Mouse (Mus musculus): ENCODE measurements around the gene Cd247. TPM values are rescaled to one million over a fixed set of nuclear protein-coding genes. Genes with fewer than 3 reads are reported as not detected.
A peak's percentile ranks its signal among the peaks of the same experiment; 100 is the strongest.

Cd247 gene
- polyA plus RNA-seq, 1 experiment from 2014 or later = 0.20 TPM

GRCm38 (mm10) chr1:165804133-165804532 lies 15.7 kb downstream of the Cd247 start:
- Histone ChIP-seq H3K9me3 (replicated peaks) (no peaks in the 10 kb centered on the region), H3K27ac (replicated peaks) (no peak overlapping the region), H3K9ac (no peak overlapping the region), H3K4me3 (replicated peaks) (no peak overlapping the region), H3K4me2 (no peak overlapping the region), H3K4me1 (replicated peaks) (0 out of 2 replicates have a peak, but pooled peaks cover 2% of the 10 kb centered on the region), H3K27me3 (no peaks in the 10 kb centered on the region), H3K36me3 (replicated peaks) (no peaks in the 10 kb centered on the region)
- no peak for ATAC-seq (ENCODE audit: insufficient read depth)
- WGBS (ENCODE audit: insufficient replicate concordance) = 75% methylated on average over 4 of the region's 4 CpGs

GRCm38 (mm10) chr1:165810633-165811032 lies 22.2 kb downstream of the Cd247 start:
- peaks cover 23% of the 10 kb centered on the region for H3K27me3 ChIP-seq
- no peaks in the 10 kb centered on the region for H3K36me3 ChIP-seq (replicated peaks)
- H3K9me3 ChIP-seq (replicated peaks) = no peaks in the 10 kb centered on the region
- no peak overlapping the region for H3K9ac ChIP-seq
- no peak overlapping the region for H3K4me2 ChIP-seq
- no peak overlapping the region for H3K27ac ChIP-seq (replicated peaks)
- H3K4me3 ChIP-seq (replicated peaks) = no peak overlapping the region
- ATAC-seq (ENCODE audit: insufficient read depth) = no peak
- 30% methylated on average over 2 of the region's 2 CpGs for WGBS (ENCODE audit: insufficient replicate concordance)
- H3K4me1 ChIP-seq (replicated peaks) = 0 out of 2 replicates have a peak, but pooled peaks cover 6% of the 10 kb centered on the region

GRCm38 (mm10) chr1:165811170-165811569 lies 22.7 kb downstream of the Cd247 start:
- Histone ChIP-seq H3K27ac (replicated peaks) (no peak overlapping the region), H3K9me3 (replicated peaks) (no peaks in the 10 kb centered on the region), H3K9ac (no peak overlapping the region), H3K27me3 (peaks cover 23% of the 10 kb centered on the region), H3K4me2 (no peak overlapping the region), H3K36me3 (replicated peaks) (no peaks in the 10 kb centered on the region), H3K4me3 (replicated peaks) (no peak overlapping the region), H3K4me1 (replicated peaks) (0 out of 2 replicates have a peak, but pooled peaks cover 6% of the 10 kb centered on the region)
- no peak for ATAC-seq (ENCODE audit: insufficient read depth)
- WGBS (ENCODE audit: insufficient replicate concordance) = 32% methylated on average over 5 of the region's 5 CpGs

- Histone ChIP-seq H3K27me3 (peaks cover 23% of the 10 kb centered on the region), H3K9ac (no peak overlapping the region), H3K27ac (replicated peaks) (no peak overlapping the region), H3K4me3 (replicated peaks) (no peak overlapping the region), H3K4me2 (no peak overlapping the region), H3K4me1 (replicated peaks) (peaks cover 21% of the 10 kb centered on the region), H3K9me3 (replicated peaks) (no peaks in the 10 kb centered on the region), H3K36me3 (replicated peaks) (no peaks in the 10 kb centered on the region)
- WGBS (ENCODE audit: insufficient replicate concordance) = 55% methylated on average over 3 of the region's 3 CpGs
- ATAC-seq (ENCODE audit: insufficient read depth) = no peak
Observed at GRCm38 (mm10) chr1:165812775-165813174, 24.3 kb downstream of the Cd247 start.

- Histone ChIP-seq H3K9ac (no peak overlapping the region), H3K27ac (replicated peaks) (no peak overlapping the region), H3K9me3 (replicated peaks) (no peaks in the 10 kb centered on the region), H3K27me3 (peaks cover 23% of the 10 kb centered on the region), H3K4me3 (replicated peaks) (no peak overlapping the region), H3K4me2 (no peak overlapping the region), H3K4me1 (replicated peaks) (peaks cover 33% of the 10 kb centered on the region), H3K36me3 (replicated peaks) (no peaks in the 10 kb centered on the region)
- no peak for ATAC-seq (ENCODE audit: insufficient read depth)
- 59% methylated on average over 7 of the region's 7 CpGs for WGBS (ENCODE audit: insufficient replicate concordance)
Observed at GRCm38 (mm10) chr1:165814116-165814515, 25.6 kb downstream of the Cd247 start.

- Histone ChIP-seq H3K27ac (replicated peaks) (no peak overlapping the region), H3K4me2 (no peak overlapping the region), H3K9me3 (replicated peaks) (no peaks in the 10 kb centered on the region), H3K4me1 (replicated peaks) (peaks cover 37% of the 10 kb centered on the region), H3K4me3 (replicated peaks) (no peak overlapping the region), H3K9ac (no peak overlapping the region), H3K27me3 (peaks cover 23% of the 10 kb centered on the region), H3K36me3 (replicated peaks) (no peaks in the 10 kb centered on the region)
- no peak for ATAC-seq (ENCODE audit: insufficient read depth)
- WGBS (ENCODE audit: insufficient replicate concordance) = 49% methylated on average over 14 of the region's 14 CpGs
Observed at GRCm38 (mm10) chr1:165814521-165815278, 26.2 kb downstream of the Cd247 start.

GRCm38 (mm10) chr1:165816391-165816790 lies 27.9 kb downstream of the Cd247 start:
- Histone ChIP-seq H3K9ac (no peak overlapping the region), H3K4me3 (replicated peaks) (no peak overlapping the region), H3K36me3 (replicated peaks) (no peaks in the 10 kb centered on the region), H3K9me3 (replicated peaks) (no peaks in the 10 kb centered on the region), H3K4me2 (no peak overlapping the region), H3K27me3 (peaks cover 23% of the 10 kb centered on the region), H3K27ac (replicated peaks) (no peak overlapping the region), H3K4me1 (replicated peaks) (peaks cover 38% of the 10 kb centered on the region)
- WGBS (ENCODE audit: insufficient replicate concordance) = 75% methylated on average over 9 of the region's 9 CpGs
- ATAC-seq (ENCODE audit: insufficient read depth) = no peak

GRCm38 (mm10) chr1:165817264-165817663 lies 28.8 kb downstream of the Cd247 start:
- WGBS (ENCODE audit: insufficient replicate concordance) = 54% methylated on average over 9 of the region's 9 CpGs
- ATAC-seq (ENCODE audit: insufficient read depth) = no peak
- Histone ChIP-seq H3K4me1 (replicated peaks) (peaks cover 38% of the 10 kb centered on the region), H3K9ac (no peak overlapping the region), H3K4me2 (0 out of 2 replicates have a peak overlapping the region, but pooled peaks have one; percentile 60), H3K4me3 (replicated peaks) (no peak overlapping the region), H3K27me3 (peaks cover 17% of the 10 kb centered on the region), H3K27ac (replicated peaks) (peak overlapping the region; percentile 80; the same call in 1 of the 2 replicates), H3K36me3 (replicated peaks) (no peaks in the 10 kb centered on the region), H3K9me3 (replicated peaks) (no peaks in the 10 kb centered on the region)

GRCm38 (mm10) chr1:165818145-165818860 lies 29.8 kb downstream of the Cd247 start:
- peak overlapping the region; percentile 31 for H3K9ac ChIP-seq
- H3K27me3 ChIP-seq = peaks cover 16% of the 10 kb centered on the region
- WGBS (ENCODE audit: insufficient replicate concordance) = 24% methylated on average over 8 of the region's 8 CpGs
- peak overlapping the region; percentile 80 for H3K27ac ChIP-seq (replicated peaks)
- no peaks in the 10 kb centered on the region for H3K9me3 ChIP-seq (replicated peaks)
- 0 out of 2 replicates have a peak overlapping the region, but pooled peaks have one; percentile 0 for H3K4me3 ChIP-seq (replicated peaks)
- no peaks in the 10 kb centered on the region for H3K36me3 ChIP-seq (replicated peaks)
- peak; percentile 99 for ATAC-seq (ENCODE audit: insufficient read depth)
- peak overlapping the region; percentile 60 for H3K4me2 ChIP-seq
- peaks cover 38% of the 10 kb centered on the region for H3K4me1 ChIP-seq (replicated peaks)

- Histone ChIP-seq H3K4me2 (peak overlapping the region; percentile 60; the same call in 1 of the 2 replicates), H3K4me3 (replicated peaks) (no peak overlapping the region), H3K27me3 (peaks cover 14% of the 10 kb centered on the region), H3K4me1 (replicated peaks) (peaks cover 38% of the 10 kb centered on the region), H3K9ac (no peak overlapping the region), H3K27ac (replicated peaks) (peak overlapping the region; percentile 80; the same call in 1 of the 2 replicates), H3K9me3 (replicated peaks) (no peaks in the 10 kb centered on the region), H3K36me3 (replicated peaks) (no peaks in the 10 kb centered on the region)
- ATAC-seq (ENCODE audit: insufficient read depth) = no peak
- WGBS (ENCODE audit: insufficient replicate concordance) = 57% methylated on average over 4 of the region's 4 CpGs
Observed at GRCm38 (mm10) chr1:165819147-165819546, 30.7 kb downstream of the Cd247 start.

GRCm38 (mm10) chr1:165822031-165822430 lies 33.5 kb downstream of the Cd247 start:
- Histone ChIP-seq H3K4me3 (replicated peaks) (no peak overlapping the region), H3K27ac (replicated peaks) (no peak overlapping the region), H3K9me3 (replicated peaks) (no peaks in the 10 kb centered on the region), H3K9ac (no peak overlapping the region), H3K4me2 (no peak overlapping the region), H3K36me3 (replicated peaks) (no peaks in the 10 kb centered on the region), H3K4me1 (replicated peaks) (peaks cover 31% of the 10 kb centered on the region), H3K27me3 (no peaks in the 10 kb centered on the region)
- ATAC-seq (ENCODE audit: insufficient read depth) = no peak
- 49% methylated on average over 2 of the region's 2 CpGs for WGBS (ENCODE audit: insufficient replicate concordance)
